Mouse (Mus musculus): ENCODE results near the gene Rab15. TPM values are rescaled to one million over a fixed set of nuclear protein-coding genes. Genes with fewer than 3 reads are reported as not detected.
"Not testable (repeated sequence)": the region's sequence is repeated elsewhere in the genome, so short reads cannot be mapped to it uniquely, and the experiment has no call there.

The Rab15 gene
- polyA plus RNA-seq, 2 experiments from 2014 or later = not detected

DNA sequence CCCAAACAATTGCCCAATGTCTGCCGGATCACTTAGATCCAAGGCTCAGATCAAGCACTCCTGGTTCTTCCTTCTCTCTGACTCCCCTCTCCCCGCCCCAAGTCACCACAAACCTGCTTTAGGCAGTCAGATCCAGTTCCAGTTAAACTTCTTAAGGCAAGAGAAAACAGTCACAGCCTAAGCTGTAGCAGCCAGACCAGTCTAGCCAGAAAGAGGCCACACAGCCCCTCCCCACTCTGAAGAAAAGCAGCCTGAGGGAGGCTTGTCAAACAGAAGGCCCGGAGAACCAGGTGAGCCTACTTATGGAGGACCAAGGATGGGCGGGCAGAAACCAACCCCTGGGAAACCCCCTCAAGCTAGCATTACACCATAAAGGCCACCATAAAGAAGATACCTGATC, 4.6 kb downstream of the Rab15 start:
- no peak for ATAC-seq

DNA sequence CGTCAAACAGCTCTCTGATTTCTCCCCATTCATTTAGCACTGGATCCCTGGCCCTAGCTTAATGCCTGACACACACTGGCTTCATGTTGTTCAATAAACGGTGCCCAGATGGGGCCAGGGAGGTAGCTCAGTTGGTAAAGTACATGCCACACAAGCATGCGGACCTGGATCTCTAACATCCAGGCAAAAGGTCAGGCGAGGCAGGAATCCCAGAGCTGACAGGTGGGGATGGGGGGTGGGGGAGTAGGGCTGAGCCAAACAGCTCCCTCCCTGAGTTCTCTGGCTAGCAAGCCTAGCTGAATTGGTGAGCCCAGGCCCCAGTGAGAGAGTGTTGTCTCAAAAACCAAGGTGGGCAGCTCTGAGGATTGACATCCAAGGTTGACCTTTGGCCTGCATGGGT, 5.5 kb downstream of the Rab15 start:
- no peak for ATAC-seq

DNA sequence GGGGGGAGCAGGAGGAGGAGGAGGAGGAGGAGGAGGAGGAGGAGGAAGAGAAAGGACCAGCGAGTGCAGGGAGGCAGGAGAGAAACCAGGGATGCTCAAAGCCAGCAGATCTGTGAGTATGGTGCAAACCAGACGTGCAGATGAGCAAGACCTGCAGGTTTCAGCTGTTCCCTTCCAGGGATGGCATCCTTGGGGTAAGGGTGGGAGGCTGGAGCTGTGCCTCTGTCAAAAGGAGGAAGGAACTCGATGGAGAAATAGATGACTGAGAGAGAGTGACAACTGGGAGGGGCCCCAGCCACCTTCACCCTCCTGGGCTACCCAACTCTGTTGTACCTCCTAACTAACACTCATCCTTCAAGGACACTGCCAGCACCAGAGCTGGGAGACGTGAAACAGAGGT, 6.0 kb downstream of the Rab15 start:
- ATAC-seq = no peak

DNA sequence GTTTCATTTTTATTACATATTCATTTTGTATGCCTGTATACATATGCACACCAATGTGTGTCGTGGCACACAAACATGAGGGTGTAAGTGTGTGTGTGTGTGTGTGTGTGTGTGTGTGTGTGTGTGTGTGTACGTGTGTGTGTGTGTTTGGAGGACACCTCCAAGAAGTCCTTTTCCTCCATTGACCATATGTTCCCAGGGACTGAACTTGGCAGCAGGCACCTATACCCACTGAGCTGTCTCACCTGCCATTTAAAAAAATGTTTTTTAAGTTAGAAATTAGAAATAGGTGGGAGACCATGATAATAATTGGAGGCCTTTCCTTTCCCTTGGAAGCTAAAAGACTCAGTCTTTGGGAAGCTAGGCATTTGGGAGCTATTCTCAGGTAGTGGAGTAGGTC, 8.6 kb downstream of the Rab15 start:
- no peak for ATAC-seq

DNA sequence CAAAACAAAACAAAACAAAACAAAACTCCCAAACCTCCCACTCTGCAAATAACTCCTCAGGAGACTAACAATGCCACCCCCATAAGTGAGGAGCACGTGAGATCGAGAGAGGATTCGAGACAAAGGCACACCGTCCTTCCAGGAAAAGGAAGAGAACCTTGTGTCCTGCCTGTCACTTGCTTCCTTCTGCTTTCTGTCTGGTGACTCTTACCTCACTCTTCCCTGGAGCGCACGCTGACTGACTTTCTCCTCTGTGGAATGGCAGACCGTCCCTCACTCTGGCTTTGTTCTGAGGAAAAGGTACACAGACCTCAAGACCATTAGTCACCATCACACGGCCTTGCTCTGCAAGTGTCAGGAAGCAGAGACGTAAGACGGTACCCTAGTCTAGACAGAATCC, 9.2 kb downstream of the Rab15 start:
- no peak for ATAC-seq

DNA sequence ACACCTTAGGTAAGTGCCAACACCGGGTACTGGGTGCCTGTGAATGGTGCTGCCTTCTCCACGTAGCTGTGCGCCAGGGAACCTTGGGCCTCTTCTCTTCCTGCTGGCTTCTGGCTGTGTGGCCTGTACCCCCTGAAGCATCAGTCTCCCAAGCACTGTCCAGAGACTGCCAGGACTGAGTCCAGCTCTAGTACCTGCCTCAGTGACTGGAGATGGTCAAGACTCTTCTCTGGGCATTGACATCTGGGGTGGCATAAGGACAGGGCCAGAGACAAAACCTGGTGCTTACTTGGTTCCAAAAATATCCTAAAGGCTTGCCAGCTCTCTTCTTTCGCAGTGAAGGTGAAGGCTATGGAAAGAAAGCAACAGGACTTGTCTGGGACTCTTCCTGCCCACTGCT, 11.7 kb downstream of the Rab15 start:
- no peak for ATAC-seq

DNA sequence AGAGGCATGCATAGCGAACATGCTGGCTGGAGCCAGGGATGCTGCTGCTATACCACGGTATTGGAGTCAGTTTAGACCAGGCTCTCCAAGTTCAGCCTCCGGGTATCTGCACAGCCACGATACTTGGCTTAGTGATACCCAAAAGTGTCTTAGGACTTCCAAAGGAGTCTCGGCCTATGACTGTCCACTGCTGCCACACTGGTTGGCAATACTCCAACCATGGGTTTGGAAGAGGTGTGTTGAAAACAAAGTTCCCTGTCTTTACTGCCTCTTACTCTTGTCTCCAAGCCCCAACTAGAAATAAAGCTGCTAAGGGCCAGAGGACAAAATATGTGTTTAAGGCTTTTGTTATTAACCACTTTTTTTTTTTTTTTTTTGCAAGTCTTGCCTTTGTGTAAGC, 12.2 kb downstream of the Rab15 start:
- no peak for ATAC-seq

DNA sequence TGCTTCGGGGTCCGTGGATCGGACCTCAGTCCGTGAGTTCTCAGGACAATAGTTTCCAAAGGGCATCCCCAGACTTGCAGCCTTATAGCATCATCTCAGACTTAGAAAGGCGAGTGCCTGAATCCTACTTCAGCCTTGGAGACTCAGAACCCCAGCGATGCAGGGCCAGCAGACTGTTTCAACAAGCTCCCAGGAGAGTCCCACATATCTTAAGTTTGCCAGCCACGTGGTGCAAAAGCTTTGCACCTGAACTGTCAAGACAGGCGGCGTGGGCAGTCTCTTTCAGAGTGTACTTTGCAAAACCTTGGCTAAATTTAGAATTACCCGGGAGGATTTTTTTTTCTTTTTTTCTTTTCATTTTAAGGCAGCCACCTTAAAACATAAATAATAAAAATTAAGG, 14.9 kb downstream of the Rab15 start:
- no peak for ATAC-seq

DNA sequence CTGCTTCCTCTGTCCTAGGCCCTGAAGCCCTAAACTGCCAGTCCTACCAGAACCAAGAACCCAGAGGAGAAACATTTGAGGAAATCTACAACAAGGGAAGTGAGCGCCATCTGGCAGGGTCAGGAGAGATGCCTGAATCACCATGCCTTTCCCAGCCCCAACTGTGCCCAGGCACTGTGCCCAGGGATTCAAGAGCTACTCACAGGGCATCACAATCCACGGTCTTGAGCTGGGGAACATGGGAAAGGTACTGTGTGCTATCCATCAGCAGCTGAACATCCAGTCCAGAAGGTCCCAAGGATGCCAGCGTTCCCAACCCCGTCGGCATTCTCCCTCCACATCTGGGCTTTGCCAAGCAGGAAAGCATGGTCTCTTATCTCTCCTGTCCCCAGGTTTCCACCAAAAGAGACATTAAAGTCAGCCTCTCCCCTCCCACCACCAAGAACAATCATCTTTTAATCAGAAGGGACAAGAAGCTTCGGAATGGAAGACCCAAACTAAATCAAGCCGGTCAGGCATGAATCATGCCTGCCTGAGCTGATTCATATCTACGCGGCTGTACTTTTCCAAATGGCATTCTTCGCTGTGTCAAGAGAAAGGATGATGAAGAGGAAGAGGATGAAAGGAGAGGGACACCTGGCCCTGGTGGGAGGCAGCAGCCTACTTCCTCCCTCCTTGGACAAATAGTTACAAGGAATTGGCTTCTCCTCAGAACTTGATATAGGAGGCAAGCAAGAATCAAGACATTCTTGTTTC, 17.5 kb downstream of the Rab15 start:
- no peak for ATAC-seq

DNA sequence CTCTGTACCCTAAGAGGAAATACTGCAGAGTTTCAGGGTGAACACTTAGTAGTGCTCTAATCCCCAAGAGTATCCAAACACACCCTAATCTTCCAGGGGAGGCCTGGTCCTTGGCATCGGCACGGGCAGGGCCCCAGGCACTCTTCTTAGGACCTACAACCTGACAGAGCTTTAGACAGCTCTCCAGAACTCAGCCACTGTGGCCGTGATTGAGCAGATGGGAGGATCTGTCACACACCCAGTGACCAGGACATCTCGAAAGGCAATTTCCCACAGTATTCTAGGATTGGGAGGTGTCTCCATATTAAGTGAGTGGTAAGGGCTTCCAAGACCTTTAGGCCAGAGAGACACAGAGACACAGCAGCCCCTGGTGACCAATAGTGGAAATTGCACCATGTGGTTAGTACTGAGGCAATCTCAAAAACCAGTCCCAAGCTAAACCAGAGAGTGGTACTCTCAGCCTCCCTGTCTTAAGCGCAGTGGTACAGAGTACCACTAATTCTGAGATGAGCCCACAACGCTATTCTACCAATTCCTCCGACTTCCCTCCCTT, 18.9 kb downstream of the Rab15 start:
- ATAC-seq = peak; percentile 78

DNA sequence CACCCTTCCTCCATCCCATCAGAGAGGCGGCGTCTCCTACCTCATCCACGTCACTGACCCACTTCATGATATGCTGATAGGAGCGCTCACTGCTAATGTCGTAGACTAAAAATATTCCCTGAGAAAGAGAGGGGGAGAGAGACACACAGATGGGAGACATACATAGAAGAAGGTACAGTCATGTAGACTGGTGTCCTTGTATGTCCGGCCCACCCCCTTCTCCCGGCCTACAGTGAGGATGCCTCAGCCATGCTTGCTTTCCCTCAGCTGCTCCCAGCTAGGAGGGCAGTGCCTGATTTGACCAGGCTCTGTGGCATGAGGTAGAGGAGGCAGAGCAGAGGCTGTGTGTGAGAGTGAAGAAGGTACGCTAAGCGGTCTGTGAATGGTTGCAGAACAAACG, 19.7 kb downstream of the Rab15 start:
- no peak for ATAC-seq

DNA sequence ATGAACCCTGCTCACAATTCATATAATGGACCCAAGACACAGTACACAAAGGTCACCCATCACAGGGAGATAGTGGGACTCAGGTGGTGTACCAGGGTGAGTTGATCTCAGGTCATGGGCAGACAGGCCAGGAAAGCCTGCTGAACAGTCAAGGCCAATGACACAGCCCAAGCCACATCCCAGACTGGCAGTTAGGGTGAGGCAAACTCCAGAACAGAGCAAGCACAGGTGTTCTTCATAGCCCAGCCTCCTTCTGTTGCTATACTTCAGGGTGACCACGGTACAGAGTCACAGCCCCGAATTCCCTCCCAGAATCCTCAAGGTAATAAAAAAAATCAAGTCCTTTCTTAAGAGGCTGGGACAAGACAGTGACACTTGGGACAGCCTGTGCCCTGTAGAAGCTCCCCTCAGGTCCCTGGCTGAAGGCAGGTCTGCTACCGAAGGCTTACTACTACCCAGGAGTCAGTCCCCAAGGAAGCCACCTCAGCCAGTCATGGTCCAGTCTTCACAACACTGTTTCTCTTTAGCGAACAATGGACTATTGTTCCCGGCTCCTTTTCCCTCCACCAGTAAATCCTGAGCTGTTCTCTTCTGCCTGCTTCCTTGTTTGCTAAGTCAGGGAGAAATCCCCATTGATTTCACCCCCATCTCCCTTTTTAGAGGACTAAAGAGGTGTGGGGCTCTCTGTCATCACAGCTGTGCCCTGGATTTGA, 24.5 kb downstream of the Rab15 start:
- no peak for ATAC-seq

DNA sequence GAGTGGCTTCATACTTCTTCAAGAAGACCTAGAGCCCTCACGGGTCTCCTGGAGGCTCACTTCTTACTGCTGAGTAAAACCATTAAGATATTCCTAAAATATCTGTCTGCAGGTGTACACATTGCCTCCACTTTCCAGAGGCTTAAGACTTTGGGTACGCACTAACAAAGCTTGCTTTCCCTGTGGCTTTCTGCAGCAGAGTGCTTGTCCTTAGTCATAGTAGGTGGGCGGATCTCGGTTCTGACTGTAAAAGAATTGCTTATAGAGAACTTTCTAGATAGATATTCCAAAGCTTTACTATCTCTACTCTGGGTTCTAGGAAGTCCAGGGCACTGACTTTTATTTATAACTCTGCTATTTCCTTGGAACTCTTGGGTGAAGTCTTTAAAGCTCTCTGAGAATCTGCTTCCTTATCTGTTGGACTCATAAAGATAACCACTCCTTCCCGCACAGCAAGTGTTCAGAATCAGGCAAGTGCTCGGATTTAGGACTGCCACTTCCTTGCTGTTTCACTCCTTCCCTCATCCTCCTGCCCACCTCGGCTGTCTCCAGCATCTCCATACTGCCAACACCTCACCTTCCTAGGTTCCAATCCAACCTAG, 25.7 kb downstream of the Rab15 start:
- ATAC-seq = no peak

DNA sequence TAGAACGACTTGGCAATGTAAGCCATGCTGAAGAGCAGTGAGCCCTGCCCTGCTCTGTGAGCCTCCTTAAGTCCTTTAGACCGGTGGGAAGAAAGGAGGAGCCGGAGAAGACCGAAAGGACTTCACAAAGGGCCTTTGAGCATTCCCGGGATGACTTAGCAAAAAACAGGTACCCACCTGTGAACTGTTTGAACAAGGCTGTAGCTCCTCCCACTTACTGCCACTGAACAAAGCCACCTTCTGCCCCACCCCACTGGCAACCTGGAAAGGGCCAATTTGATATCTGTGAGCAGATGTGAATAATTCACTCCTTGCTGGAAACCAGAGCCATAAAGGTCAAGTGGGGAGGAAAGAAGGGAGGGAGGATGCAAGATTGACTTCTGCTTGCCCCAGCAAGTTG, 27.4 kb downstream of the Rab15 start, which contains the start of gene Gpx2:
Gene Gpx2, minus strand, starts transcription at position 205 of the 400 bp plus-strand sequence.
- no peak for ATAC-seq

DNA sequence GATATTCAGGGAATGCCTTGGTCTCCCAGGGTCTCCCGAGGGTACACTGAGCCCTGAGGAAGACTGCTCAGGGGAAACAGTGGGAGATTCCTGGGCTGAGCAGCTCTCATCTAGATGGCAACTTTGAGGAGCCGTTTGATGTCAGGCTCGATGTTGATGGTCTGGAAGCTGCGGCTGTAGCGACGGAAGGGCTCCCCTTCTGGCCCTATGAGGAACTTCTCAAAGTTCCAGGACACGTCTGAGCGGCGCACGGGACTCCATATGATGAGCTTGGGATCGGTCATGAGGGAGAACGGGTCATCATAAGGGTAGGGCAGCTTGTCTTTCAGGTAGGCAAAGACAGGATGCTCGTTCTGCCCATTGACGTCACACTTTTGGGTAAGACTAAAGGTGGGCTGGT, 30.2 kb downstream of the Rab15 start:
- ATAC-seq = not testable (repeated sequence)

DNA sequence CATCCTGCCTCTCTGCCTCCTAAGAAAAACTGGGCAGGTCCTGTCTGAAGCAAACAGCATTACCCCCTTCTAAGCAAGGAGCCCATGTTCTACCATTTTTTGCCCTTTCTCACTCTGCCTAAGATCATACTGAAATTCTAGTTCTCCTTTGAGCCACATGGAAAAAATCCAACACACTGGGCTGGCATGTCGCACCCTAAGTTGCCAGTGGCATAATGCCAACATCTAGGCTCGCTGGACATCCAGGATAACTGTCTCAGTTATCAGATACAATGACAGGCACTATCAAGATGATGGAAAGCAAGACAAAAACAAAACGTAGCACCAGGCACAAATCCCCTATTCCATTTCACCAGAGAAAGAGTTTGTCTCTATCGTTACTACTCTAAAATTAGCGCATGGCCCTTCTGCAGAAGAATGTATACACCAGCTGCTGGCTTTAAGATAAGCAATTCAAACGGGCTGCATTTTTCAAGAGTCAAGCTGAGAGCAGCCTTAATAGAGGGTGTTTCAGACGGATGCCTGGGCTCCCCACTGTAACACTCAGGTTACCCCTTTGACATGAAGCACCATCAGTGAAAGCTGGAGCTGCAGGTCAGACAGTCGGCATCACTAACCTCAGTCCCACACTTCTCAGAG, 32.1 kb downstream of the Rab15 start:
- ATAC-seq = no peak

DNA sequence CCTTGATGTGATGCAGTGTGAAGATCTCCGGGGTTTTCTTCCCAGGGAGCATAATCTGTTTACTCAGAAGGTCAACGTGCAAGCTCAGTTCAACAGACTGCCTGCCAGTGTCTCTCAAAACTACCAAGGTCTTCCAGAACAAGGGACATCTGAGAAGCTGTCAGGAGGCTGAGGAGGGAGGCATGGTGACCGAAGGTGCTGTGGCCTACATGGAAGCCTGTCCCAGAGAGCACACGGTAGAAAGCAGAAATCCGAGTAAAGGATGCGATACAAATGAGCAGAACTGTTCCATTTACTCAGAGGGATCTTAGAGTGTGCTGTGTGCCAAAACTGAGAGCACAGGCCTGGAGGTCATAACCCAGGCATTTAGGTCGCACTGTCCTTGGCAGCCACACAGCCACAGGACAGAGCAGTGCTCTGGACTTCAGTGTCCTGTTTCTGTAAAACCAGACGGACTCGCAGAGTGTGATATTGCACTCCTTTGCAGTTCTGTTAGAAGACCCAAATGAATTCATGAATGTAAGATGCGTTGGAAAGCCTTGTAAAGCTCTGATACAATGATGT, 38.6 kb downstream of the Rab15 start:
- ATAC-seq = no peak

DNA sequence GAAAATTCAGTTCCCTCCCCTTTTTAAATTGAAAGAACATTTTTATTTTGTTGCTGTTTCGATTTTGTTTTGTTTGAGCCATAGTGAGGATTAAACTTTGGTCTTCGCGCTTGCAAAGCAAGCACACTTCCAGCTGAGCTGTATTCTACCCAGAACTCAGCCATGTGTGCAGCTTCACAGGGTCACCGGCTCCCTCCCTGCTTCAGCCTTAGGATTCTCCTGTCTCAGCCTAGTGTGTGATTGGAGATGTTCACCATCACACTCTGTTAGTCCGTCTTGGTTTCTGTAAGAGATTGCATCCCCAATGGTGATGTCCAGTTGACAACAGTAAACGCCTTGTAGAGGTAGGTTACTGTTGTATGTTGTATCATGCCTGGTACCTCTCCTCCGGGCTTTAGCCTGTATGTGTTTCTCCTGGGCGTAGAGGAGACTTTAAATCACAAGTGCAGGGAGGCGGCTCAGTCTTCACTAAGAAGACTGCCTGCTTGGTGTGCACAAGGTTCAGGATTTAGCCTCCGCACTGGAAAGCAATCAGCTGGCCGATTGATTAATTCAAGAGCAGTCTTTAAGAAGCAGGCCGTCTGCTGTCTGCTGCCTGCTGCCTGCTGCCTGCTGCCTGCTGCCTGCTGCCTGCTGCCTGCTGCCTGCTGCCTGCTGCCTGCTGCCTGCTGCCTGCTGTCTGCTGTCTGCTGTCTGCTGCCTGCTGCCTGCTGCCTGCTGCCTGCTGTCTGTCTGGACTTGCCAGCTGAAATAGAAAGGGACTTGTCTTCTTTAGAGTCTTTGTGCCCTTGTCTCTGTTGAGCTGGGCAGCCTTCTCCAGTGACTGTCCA, 41.9 kb downstream of the Rab15 start:
- ATAC-seq = no peak

DNA sequence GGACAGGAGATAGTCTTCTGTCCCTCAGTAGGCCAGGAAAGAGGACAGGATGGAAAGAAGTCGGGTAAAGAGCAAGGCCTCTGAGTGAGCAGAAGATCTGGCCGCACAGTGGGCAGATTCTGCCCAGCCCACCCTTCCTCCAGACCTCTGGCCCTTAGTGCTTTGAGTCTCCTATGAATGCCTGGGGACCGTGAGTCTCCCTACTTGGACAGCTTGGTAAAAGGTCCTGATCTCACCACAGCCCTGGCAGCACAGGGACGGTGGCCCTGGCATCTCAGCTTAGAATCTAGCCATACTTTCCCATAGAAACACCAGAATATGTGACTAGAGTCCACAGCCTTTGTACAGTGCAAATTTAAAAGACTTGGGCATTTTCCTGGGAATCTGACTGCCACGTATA, 42.8 kb downstream of the Rab15 start:
- ATAC-seq = no peak

DNA sequence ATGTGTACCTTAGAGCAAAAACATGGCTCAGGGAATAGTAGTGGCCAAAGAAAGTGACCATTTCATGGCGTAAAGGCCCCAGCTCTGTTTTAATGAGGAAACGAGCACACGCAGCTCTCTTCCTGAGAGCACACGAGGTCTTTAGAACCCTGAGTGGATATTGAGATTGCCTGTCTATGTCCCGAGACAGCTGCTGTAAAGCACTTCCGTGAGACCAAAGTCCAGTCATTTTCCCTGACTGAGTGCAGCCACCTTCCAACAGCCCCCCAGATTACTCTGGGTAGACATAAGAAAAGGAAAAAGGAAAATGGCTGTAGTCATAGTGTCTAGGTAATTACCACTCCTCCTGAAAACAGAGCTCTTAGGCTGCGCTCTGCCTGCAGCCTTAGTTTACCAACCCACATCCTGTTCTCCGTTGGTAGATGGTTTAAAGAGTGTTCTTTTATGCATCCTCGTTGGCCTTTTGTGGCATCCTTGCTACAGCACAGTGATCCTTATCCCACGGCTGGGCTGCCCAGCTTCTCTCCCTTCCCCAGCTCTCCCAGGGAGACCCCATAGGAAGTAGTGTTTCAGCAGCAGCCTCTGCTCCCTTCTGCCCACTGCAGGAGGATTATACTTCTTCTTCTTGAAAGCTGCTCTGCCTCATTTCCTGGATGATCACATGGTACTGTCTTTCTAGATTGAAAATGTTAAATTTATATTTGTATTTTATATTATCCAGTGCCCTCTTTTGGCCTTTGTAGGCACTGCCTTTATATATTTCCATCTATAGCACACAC, 44.2 kb downstream of the Rab15 start:
- ATAC-seq = peak; percentile 94

DNA sequence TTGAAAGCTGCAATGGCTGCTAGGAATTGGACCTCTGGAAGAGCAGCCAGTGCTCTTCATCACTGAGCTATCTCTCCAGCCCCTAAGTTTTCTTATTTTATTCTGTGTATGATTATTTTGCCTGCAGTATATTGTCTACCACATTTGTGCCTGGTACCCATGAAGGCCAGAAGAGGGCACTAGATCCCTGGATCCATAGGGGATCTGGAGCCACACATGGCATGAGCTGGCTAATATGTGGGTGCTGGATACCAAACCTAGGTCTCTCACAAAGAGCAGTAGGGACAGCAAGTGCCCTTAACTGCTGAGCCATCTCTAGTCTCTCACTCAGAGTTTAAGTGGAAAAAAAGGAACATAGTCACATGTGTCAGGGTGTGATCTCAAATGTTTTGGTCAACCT, 44.9 kb downstream of the Rab15 start:
- no peak for ATAC-seq

Data from activated CD4-positive, CD25-positive, alpha-beta regulatory T cell, adult 4 months (primary cell).